Mouse (Mus musculus) regulatory T cell (primary cell): ENCODE results near the gene Zfp11.
"Not testable (repeated sequence)": the region's sequence is repeated elsewhere in the genome, so short reads cannot be mapped to it uniquely, and the experiment has no call there.

Experiments used
- in situ Hi-C: fragments of 300-600 bp; cut with MboI, MseI; formaldehyde crosslinking; loops from one replicate; pipeline ENCODE4 v1.15.1; 2025; ENCODE audit warnings: high pct_unique_total_duplicates

Zfp11 gene

DNA sequence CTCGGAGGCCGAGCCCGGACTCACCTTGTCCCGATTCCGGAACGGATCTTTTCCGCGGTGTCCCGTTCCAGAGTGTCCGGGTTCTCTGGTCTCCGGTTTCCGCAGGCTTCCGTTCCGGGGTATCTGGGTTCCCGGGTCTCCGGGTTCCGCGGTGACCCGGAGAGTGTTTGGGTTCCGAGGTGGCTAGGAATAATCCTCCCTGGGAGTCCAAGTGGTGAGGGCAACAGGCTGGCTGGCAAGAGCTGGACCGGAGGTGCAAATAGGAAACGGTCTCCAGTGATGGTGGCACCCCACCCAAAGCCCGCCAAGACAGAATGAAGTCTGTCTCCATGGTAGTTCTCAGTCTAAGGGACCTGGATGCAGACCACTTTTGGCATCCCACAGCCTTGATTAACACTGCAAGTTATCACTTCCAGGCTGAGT lies at the start of gene Zfp11:
Gene Zfp11 (minus strand): TSS at position 64 of the 423 bp plus-strand sequence.
- in situ Hi-C loops, result no loop called here

DNA sequence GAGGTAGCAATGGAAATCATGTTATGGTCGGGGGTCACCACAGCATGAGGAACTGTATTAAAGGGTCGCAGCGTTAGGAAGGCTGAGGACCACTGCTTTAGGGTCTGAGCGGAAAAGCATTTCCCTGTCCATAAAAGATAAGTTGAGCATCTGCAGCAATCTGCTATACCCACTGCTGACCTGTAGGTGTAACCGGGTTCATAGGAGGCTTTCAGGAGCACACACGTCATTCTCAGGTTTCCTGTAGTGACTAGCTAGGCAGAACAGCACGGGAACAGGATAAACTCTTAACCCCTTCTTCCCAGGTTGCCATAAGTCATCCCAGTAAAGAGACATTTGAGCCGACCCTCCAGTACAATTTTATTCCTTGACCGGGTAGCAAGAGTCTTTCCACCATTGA lies 47.1 kb upstream of the Zfp11 start:
- in situ Hi-C loops, result no loop called here

DNA sequence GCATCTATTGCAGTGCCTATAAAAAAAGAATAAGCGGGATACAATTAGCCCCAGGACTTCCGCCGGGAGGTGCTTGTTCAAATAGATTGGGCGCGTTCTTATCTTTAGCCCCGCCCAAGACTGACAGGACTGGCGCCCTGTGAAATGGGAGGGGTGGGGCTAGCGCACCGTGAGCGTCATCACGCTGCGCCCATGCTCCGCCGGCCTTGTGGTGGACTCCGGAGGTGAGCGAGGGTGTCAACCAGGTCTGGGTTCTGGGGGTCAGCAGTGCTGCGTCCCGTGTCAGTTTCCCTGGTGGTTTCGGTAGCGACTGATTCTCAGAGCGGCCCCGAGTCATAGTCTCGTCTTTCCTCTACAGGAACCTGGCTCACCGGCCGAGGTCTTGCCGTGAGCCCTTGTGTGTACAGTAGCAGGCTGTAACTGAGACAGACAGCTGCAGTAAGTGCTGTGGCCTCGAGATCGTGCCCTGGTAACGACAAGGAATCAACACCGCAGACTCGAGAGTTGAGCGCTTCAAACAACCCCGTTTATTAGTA lies 45.5 kb upstream of the Zfp11 start, which contains the start of gene Mrps17:
Gene Mrps17 (plus strand): TSS at position 172 of the 536 bp plus-strand sequence.
- in situ Hi-C loops, result no loop called here

GRCm38 (mm10) chr5:129708412-129708811 lies 38.5 kb upstream of the Zfp11 start, which contains the start of gene Sept14:
Gene Sept14, minus strand, starts transcription at chr5:129708512.
- in situ Hi-C loops, result no loop called here

- in situ Hi-C loops, result no loop called here
Measured at GRCm38 (mm10) chr5:129703368-129703767, 33.5 kb upstream of the Zfp11 start.

DNA sequence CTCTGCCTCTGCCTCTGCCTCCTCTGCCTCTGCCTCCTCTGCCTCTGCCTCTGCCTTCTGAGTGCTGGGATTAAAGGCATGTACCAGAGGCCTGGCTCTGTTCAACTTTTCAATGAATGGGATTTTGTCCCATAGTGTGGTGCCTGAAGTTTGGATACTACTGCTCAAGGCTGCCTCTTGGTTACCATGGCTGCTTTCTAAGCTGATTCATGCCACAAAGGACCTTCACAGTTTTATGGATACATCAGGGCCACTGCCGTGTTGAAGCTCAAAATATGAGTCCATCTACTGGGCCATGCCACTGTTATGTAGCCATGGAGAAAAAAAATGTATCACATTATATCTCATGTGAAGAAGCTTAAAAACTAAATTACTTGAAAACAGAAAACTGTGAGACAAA lies 31.8 kb upstream of the Zfp11 start:
- in situ Hi-C loops, result no loop called here

- in situ Hi-C loops, result no loop called here
Measured at GRCm38 (mm10) chr5:129700506-129700905, 30.6 kb upstream of the Zfp11 start.

DNA sequence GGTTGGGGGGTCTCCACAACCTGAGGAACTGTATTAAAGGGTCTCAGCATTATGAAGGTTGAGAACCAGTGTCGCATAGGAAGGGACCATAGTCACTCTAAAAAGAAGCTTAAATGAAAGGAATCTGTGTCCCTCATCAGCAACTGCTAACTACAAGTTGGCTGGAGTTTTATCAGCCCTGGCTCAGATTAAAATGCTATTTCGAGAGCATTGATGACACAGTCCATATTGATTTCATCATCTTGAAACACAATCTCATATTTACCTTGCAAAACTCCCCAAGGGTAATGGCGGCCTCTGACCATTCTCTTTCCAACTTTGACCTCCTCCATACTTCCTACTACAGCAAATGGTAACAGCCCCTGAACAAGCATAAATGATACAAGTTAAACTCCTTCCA lies 20.6 kb upstream of the Zfp11 start:
- in situ Hi-C loops, result loop anchor here (25.0 kb wide), 1 partner anchor 1422 kb away; no protein-coding TSS in a partner anchor

DNA sequence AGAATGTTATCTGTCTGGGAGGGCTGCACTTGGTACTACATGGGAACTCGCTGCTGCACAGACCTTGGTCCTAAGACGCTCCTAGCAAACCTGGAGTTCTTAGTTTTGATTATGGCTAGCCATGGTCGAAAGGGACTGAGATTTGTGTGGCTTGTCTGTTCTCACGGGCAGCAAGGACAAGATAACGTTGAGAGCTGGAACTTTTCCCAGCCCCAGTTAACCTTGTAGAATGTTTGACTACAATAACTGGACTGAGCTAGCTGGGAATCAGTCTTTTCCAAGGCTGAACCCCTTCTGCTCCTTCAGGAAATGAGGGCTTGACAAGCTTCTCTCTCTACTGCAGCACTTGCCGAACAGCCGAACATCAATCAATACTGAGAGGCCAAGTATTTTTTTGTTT lies 17.7 kb upstream of the Zfp11 start:
- in situ Hi-C loops, result loop anchor here (25.0 kb wide), 1 partner anchor 1425 kb away; no protein-coding TSS in a partner anchor

DNA sequence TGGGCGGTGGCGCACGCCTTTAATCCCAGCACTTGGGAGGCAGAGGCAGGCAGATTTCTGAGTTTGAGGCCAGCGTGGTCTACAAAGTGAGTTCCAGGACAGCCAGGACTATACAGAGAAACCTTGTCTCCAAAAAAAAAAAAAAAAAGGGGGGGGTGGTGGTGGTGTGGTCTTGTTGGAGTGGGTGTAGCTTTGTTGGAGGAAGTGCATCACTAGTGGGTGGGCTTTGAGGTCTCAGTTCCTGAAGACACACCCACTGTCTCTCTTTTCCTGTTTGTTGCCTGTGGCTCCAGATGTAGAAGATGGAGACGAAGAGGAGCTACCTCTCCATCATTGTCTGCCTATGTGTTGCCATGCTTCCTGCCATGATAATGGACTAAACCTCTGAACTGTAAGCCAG lies 15.2 kb upstream of the Zfp11 start:
- in situ Hi-C loops, result loop anchor here (25.0 kb wide), 1 partner anchor 1427 kb away; no protein-coding TSS in a partner anchor

GRCm38 (mm10) chr5:129669453-129670035 lies 355 bp downstream of the Zfp11 start:
- in situ Hi-C loops, result no loop called here

GRCm38 (mm10) chr5:129667851-129668250 lies 2.0 kb downstream of the Zfp11 start:
- in situ Hi-C loops, result no loop called here

GRCm38 (mm10) chr5:129666271-129666909 lies 3.5 kb downstream of the Zfp11 start:
- in situ Hi-C loops, result no loop called here

DNA sequence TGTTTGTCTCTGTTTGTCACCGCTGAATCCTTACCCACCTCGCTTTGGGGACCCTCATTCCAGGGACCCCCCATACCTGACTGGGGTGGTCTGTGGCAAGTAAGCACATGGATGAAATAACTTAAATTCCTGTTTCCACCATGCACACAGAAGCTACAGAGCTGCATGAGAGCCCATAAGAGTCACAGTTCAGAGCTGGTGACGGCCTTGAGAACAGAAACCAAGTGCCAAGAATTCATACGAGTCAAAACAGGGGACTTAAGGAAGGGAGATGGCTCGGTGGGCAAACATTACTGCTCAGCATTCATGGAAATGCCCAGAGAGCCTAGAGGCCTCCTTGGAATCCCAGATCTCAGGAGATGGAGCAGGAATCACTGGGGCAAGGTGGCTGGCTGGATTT lies 5.8 kb downstream of the Zfp11 start:
- in situ Hi-C loops, result no loop called here

DNA sequence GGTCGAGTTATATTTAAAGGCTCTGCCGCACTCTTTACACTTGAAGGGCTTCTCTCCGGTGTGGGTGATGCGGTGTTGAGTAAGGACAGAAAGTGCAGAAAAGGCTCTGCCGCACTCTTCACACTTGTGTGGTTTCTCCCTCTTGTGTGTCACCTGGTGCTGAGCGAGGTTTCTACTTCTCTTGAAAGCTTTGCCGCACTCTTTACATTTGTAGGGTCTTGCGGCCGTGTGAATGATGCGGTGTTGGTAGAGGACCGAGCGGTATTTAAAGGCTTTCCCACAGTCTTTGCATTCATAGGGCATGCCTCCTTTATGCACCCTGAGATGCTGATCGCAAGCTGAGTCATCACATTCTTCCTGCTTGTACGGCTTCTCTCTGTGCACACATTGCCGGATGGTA lies 12.0 kb downstream of the Zfp11 start:
- in situ Hi-C loops, result no loop called here

DNA sequence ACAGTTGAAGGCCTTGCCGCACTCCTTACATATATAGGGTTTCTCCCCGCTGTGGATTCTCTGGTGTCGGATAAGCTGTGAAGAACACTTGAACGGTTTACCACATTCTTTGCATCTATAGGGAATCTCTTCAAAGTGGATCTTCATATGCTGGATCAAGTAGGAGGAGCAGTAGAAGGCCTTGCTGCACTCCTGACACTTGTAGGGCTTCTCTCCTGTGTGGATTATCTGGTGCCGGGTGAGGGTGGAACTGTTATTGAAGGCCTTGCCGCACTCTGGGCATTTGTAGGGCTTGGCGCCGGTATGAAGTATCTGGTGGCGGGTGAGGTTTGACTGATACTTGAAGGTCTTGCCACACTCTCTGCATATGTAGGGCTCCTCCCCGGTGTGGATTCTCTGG lies 12.9 kb downstream of the Zfp11 start:
- in situ Hi-C loops, result no loop called here

- in situ Hi-C loops, result no loop called here
Measured at GRCm38 (mm10) chr5:129650858-129651257, 19.0 kb downstream of the Zfp11 start.

- in situ Hi-C loops, result not testable (repeated sequence)
Measured at GRCm38 (mm10) chr5:129632270-129633250, 37.3 kb downstream of the Zfp11 start.

DNA sequence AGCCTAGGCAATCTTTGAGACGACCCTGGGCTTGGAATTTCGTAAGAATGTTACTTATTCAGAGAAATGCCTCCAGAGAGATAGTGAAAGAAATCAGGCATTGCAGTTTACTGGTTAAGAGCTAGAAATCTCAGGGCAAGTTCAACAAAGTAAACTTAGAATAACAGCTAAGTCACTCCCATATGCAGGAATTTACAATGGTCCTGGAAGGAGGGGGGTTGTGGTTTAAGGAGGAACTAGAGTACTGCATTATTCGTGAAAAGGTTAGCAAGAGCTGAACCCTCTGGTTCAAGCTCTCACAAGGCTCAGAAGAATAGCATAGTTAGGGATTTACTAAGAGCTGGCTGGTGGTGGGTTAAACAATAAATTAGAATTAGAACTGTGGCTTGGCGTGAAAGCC lies 43.3 kb downstream of the Zfp11 start:
- in situ Hi-C loops, result not testable (repeated sequence)

- in situ Hi-C loops, result no loop called here
Measured at GRCm38 (mm10) chr5:129626099-129626498, 43.8 kb downstream of the Zfp11 start.

- in situ Hi-C loops, result loop anchor here (25.0 kb wide), 1 partner anchor 241 kb away; no protein-coding TSS in a partner anchor
Measured at GRCm38 (mm10) chr5:129621361-129621760, 48.5 kb downstream of the Zfp11 start.

DNA sequence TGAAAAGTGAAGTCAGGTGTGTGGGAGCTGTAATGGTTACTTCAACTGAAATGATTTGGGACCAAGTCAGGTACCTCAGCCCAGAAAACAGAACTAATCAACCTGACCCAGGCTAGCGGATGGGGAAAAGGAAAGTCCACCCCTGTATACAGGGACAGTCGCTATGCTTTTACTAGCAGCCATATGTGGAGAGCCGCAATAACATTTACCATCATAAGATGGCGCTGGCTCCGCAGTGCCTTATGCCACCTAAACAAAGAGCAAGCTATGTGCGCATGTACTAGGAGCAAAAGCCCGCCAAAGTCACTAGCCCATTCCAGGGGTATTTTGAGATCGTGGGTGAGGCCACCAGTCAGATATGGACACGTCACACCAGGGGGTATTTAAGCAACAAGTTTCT lies 49.3 kb downstream of the Zfp11 start:
- in situ Hi-C loops, result loop anchor here (25.0 kb wide), 1 partner anchor 242 kb away; no protein-coding TSS in a partner anchor
